Mouse (Mus musculus) heart, postnatal 0 days (tissue): ENCODE data around the gene Syt17. TPM values are rescaled to one million over a fixed set of nuclear protein-coding genes. Genes with fewer than 3 reads are reported as not detected.
A peak's percentile ranks its signal among the peaks of the same experiment; 100 is the strongest.

Experiments used
- ATAC-seq: fragments of 200-750 bp; cut with Nextera tagmentation; 2 replicates; pipeline ENCODE4 v1.8.0; 2017; ENCODE audit warnings: low read depth, moderate number of reproducible peaks, moderate library complexity; ENCODE audit not compliant: insufficient read depth
- DNase-seq: peaks from one replicate; pipeline ENCODE4 v3.0.0-alpha.2; 2016; ENCODE audit warnings: low spot score
- H3K27ac ChIP-seq: fragments of 300-500 bp; sonication (generic); 2 replicates; pipeline ENCODE4 v1.5.1; 2014; ENCODE audit warnings: low read depth, mild to moderate bottlenecking
- H3K27me3 ChIP-seq: fragments of 300-500 bp; sonication (generic); 2 replicates; pipeline ENCODE4 v1.6.1; 2014; ENCODE audit warnings: low read length, mixed read lengths; ENCODE audit not compliant: control insufficient read depth, insufficient read depth
- H3K36me3 ChIP-seq: fragments of 300-500 bp; sonication (generic); replicated peaks from 2 replicates; pipeline ENCODE4 v1.6.1; 2014; ENCODE audit warnings: low read length, mixed read lengths; ENCODE audit not compliant: control insufficient read depth, insufficient read depth
- H3K4me1 ChIP-seq: fragments of 300-500 bp; sonication (generic); 2 replicates; pipeline ENCODE4 v1.6.1; 2014; ENCODE audit warnings: antibody characterized with exemption; ENCODE audit not compliant: control insufficient read depth, insufficient read depth
- H3K4me2 ChIP-seq: fragments of 300-500 bp; sonication (generic); 2 replicates; pipeline ENCODE4 v1.6.1; 2014; ENCODE audit warnings: low read depth, mild to moderate bottlenecking, low read length, moderate library complexity
- H3K4me3 ChIP-seq: fragments of 300-500 bp; sonication (generic); 2 replicates; pipeline ENCODE4 v1.5.1; 2014; ENCODE audit warnings: low read depth, low read length
- H3K9ac ChIP-seq: fragments of 300-500 bp; sonication (generic); replicated peaks from 2 replicates; pipeline ENCODE4 v1.6.1; 2014; ENCODE audit warnings: low read depth, low read length, mixed read lengths
- H3K9me3 ChIP-seq: fragments of 300-500 bp; sonication (generic); replicated peaks from 2 replicates; pipeline ENCODE4 v1.6.1; 2016; ENCODE audit warnings: low read length; ENCODE audit not compliant: control insufficient read depth
- CTCF ChIP-seq: IDR thresholded peaks from 2 replicates; pipeline ENCODE4 v1.5.1; 2016; ENCODE audit warnings: antibody characterized with exemption, control low read depth, low read depth
- EP300 ChIP-seq: IDR thresholded peaks from 2 replicates; pipeline ENCODE4 v1.6.1; 2016; ENCODE audit warnings: antibody characterized with exemption, low read depth
- WGBS: fragments of 180-500 bp; shearing (Covaris S2); extraction: QIAGEN DNeasy Blood & Tissue Kit; methylation state at CpG from one replicate; pipeline ENCODE4 v1.1.7; 2014; 5-methylcytosine and 5-hydroxymethylcytosine counted together
- polyA plus RNA-seq: library from polyadenylated mRNA; unstranded; fragments of >200 nt; fragmentation: Nextera tagmentation; extraction: Ambion mirVana; gene quantifications from 2 replicates; pipeline ENCODE4 v1.2.1, GENCODE M21; 2015
- total RNA-seq: library from RNA; depleted of rRNA; stranded (reverse); fragments of >200 nt; gene quantifications from 2 replicates; pipeline ENCODE4 v1.2.3, GENCODE M21; 2014; ENCODE audit warnings: low replicate concordance

The Syt17 gene
- total and polyA plus RNA-seq, 2 experiments from 2014 or later = 0.46 to 1.2 TPM

- H3K36me3 ChIP-seq = peaks cover 5% of the 10 kb centered on the region; the same call in 1 of the 2 replicates
- H3K4me2 ChIP-seq = no peak overlapping the region
- ATAC-seq (no peak), DNase-seq (no peak)
- 83% methylated on average over 2 of the region's 2 CpGs for WGBS
- 0 out of 2 replicates have a peak, but pooled peaks cover 5% of the 10 kb centered on the region for H3K4me1 ChIP-seq
- no peaks in the 10 kb centered on the region for H3K9me3 ChIP-seq
- no peak for TF ChIP-seq CTCF
- no peak for TF ChIP-seq EP300
- no peak overlapping the region for H3K9ac ChIP-seq
- H3K27me3 ChIP-seq = no peaks in the 10 kb centered on the region
- no peak overlapping the region for H3K27ac ChIP-seq
- H3K4me3 ChIP-seq = no peak overlapping the region
Measured at GRCm38 (mm10) chr7:118482001-118482400, 34.0 kb upstream of the Syt17 start.

GRCm38 (mm10) chr7:118481047-118481810, 33.2 kb upstream of the Syt17 start:
- no peak overlapping the region for H3K9ac ChIP-seq
- TF ChIP-seq EP300 (no peak), CTCF (no peak)
- DNase-seq (no peak), ATAC-seq (no peak)
- no peaks in the 10 kb centered on the region for H3K27me3 ChIP-seq
- no peak overlapping the region for H3K4me3 ChIP-seq
- WGBS = 38% methylated on average over 10 of the region's 10 CpGs
- H3K4me2 ChIP-seq = no peak overlapping the region
- H3K4me1 ChIP-seq = 0 out of 2 replicates have a peak, but pooled peaks cover 5% of the 10 kb centered on the region
- no peak overlapping the region for H3K27ac ChIP-seq
- H3K36me3 ChIP-seq = peaks cover 5% of the 10 kb centered on the region; the same call in 1 of the 2 replicates
- H3K9me3 ChIP-seq = no peaks in the 10 kb centered on the region

GRCm38 (mm10) chr7:118480160-118480709, 32.2 kb upstream of the Syt17 start:
- H3K36me3 ChIP-seq = no peaks in the 10 kb centered on the region
- no peak for DNase-seq
- no peaks in the 10 kb centered on the region for H3K27me3 ChIP-seq
- no peak for TF ChIP-seq CTCF
- H3K27ac ChIP-seq = no peak overlapping the region
- H3K9ac ChIP-seq = no peak overlapping the region
- H3K4me2 ChIP-seq = no peak overlapping the region
- WGBS = 76% methylated on average over 9 of the region's 9 CpGs
- no peak for ATAC-seq
- H3K9me3 ChIP-seq = no peaks in the 10 kb centered on the region
- H3K4me1 ChIP-seq = 0 out of 2 replicates have a peak, but pooled peaks cover 5% of the 10 kb centered on the region
- no peak overlapping the region for H3K4me3 ChIP-seq

GRCm38 (mm10) chr7:118478835-118479312, 30.9 kb upstream of the Syt17 start:
- Histone ChIP-seq H3K4me1 (0 out of 2 replicates have a peak, but pooled peaks cover 5% of the 10 kb centered on the region), H3K4me3 (no peak overlapping the region), H3K9ac (no peak overlapping the region), H3K27ac (peak overlapping the region; percentile 73), H3K36me3 (no peaks in the 10 kb centered on the region), H3K4me2 (no peak overlapping the region), H3K27me3 (no peaks in the 10 kb centered on the region), H3K9me3 (0 out of 2 replicates have a peak, but pooled peaks cover 2% of the 10 kb centered on the region)
- WGBS = 45% methylated on average over 3 of the region's 3 CpGs
- DNase-seq = peak; percentile 72
- ATAC-seq = peak; percentile 53
- TF ChIP-seq CTCF (no peak), EP300 (no peak)

GRCm38 (mm10) chr7:118476428-118476827, 28.4 kb upstream of the Syt17 start:
- Histone ChIP-seq H3K4me2 (no peak overlapping the region), H3K4me3 (no peak overlapping the region), H3K27ac (no peak overlapping the region), H3K9me3 (0 out of 2 replicates have a peak, but pooled peaks cover 5% of the 10 kb centered on the region), H3K9ac (no peak overlapping the region), H3K4me1 (0 out of 2 replicates have a peak, but pooled peaks cover 5% of the 10 kb centered on the region), H3K36me3 (no peaks in the 10 kb centered on the region), H3K27me3 (no peaks in the 10 kb centered on the region)
- TF ChIP-seq EP300 (no peak), CTCF (no peak)
- ATAC-seq = no peak
- no peak for DNase-seq
- WGBS = 69% methylated on average over 5 of the region's 5 CpGs
